Mouse (Mus musculus): ENCODE results near the gene Vax2.

DNA sequence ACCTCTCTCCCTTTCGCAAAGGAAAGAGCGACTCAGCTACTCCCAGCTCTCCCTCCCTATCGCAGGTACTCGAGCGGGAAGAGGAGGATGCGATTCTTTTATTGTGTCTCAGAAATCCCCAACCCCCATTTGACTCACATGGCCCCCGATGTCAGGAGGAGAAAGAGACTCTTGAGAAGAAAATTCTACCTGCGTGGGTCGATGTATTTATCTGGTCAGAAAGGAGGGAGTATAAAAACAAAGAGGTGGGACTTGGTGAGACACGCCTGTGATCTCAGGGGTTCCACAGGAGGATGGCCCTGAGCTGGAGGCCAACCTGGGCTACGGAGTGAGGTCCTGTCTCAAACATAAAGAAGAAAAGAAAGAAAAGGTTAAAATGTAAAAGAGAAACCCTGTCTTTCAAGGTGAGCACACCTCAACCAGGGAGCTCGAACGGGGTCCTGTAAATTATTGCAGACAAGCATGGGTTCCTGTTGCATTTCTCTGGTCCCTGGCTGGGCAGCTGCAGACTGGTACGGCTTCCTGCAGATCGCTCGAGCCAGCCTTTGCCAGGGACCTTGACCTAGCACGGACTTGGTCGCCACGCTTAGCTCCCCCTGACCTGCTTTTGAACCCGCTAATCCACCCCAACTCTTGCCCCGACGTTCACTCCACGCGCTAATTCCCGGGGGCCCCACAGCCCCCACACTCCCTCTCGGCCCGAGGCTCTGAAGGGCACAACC lies 7.9 kb upstream of the Vax2 start:
- TF ChIP-seq CTCF (IDR thresholded peaks at IDR 0.05) (no peak), EP300 (IDR thresholded peaks at IDR 0.05) (no peak)
